Mouse (Mus musculus): ENCODE results near the gene Ttc30b. TPM values are rescaled to one million over a fixed set of nuclear protein-coding genes. Genes with fewer than 3 reads are reported as not detected.

The Ttc30b gene
- polyA plus RNA-seq, 1 experiment: 4.4 TPM

- no peaks in the 10 kb centered on the region for H3K27me3 ChIP-seq (ENCODE audit: control insufficient read depth, insufficient read depth, low read length)
- H3K36me3 ChIP-seq (ENCODE audit: control insufficient read depth, insufficient read depth, low read length): peaks cover 17% of the 10 kb centered on the region; the same call in 1 of the 2 replicates
- 98% methylated on average over 4 of the region's 4 CpGs for WGBS
- H3K4me1 ChIP-seq (replicated peaks; ENCODE audit: control insufficient read depth, insufficient read depth, low read length): peaks cover 2% of the 10 kb centered on the region; the same call in 1 of the 2 replicates
- H3K4me3 ChIP-seq (ENCODE audit: control insufficient read depth, insufficient read depth, low read length): no peak overlapping the region
- no peak for TF ChIP-seq CTCF (IDR thresholded peaks at IDR 0.05; ENCODE audit: borderline replicate concordance, control insufficient read depth, extremely low read depth, insufficient read depth, low read length, poor library complexity)
- TF ChIP-seq POLR2A (IDR thresholded peaks at IDR 0.05; ENCODE audit: control insufficient read depth, extremely low read depth, insufficient read depth, low read length, poor library complexity): no peak
- no peak overlapping the region for H3K27ac ChIP-seq (ENCODE audit: control insufficient read depth, insufficient read depth, low read length)
- DNase-seq: no peak
These were observed 14.5 kb downstream of the Ttc30b start for GRCm38 (mm10) chr2:75923807-75924340.

- no peak for DNase-seq
- no peak overlapping the region for H3K27ac ChIP-seq (ENCODE audit: control insufficient read depth, insufficient read depth, low read length)
- 76% methylated on average over 3 of the region's 3 CpGs for WGBS
- no peaks in the 10 kb centered on the region for H3K27me3 ChIP-seq (ENCODE audit: control insufficient read depth, insufficient read depth, low read length)
- H3K4me3 ChIP-seq (ENCODE audit: control insufficient read depth, insufficient read depth, low read length): no peak overlapping the region
- no peaks in the 10 kb centered on the region for H3K4me1 ChIP-seq (replicated peaks; ENCODE audit: control insufficient read depth, insufficient read depth, low read length)
- no peak for TF ChIP-seq POLR2A (IDR thresholded peaks at IDR 0.05; ENCODE audit: control insufficient read depth, extremely low read depth, insufficient read depth, low read length, poor library complexity)
- no peak for TF ChIP-seq CTCF (IDR thresholded peaks at IDR 0.05; ENCODE audit: borderline replicate concordance, control insufficient read depth, extremely low read depth, insufficient read depth, low read length, poor library complexity)
- H3K36me3 ChIP-seq (ENCODE audit: control insufficient read depth, insufficient read depth, low read length): peaks cover 20% of the 10 kb centered on the region
These were observed 23.3 kb downstream of the Ttc30b start for GRCm38 (mm10) chr2:75915040-75915439.

- Histone ChIP-seq H3K27ac (ENCODE audit: control insufficient read depth, insufficient read depth, low read length) (peak overlapping the region; percentile 51; the same call in 1 of the 2 replicates), H3K36me3 (ENCODE audit: control insufficient read depth, insufficient read depth, low read length) (peaks cover 29% of the 10 kb centered on the region), H3K4me1 (replicated peaks; ENCODE audit: control insufficient read depth, insufficient read depth, low read length) (peaks cover 3% of the 10 kb centered on the region), H3K4me3 (ENCODE audit: control insufficient read depth, insufficient read depth, low read length) (no peak overlapping the region), H3K27me3 (ENCODE audit: control insufficient read depth, insufficient read depth, low read length) (no peaks in the 10 kb centered on the region)
- TF ChIP-seq CTCF (IDR thresholded peaks at IDR 0.05; ENCODE audit: borderline replicate concordance, control insufficient read depth, extremely low read depth, insufficient read depth, low read length, poor library complexity): no peak
- no peak for TF ChIP-seq POLR2A (IDR thresholded peaks at IDR 0.05; ENCODE audit: control insufficient read depth, extremely low read depth, insufficient read depth, low read length, poor library complexity)
- no peak for DNase-seq
- WGBS: 49% methylated on average over 1 of the region's 1 CpGs
These were observed 31.2 kb downstream of the Ttc30b start for GRCm38 (mm10) chr2:75907142-75907541.

GRCm38 (mm10) chr2:75901869-75902268, 36.5 kb downstream of the Ttc30b start:
- Histone ChIP-seq H3K27ac (ENCODE audit: control insufficient read depth, insufficient read depth, low read length) (no peak overlapping the region), H3K4me1 (replicated peaks; ENCODE audit: control insufficient read depth, insufficient read depth, low read length) (peaks cover 1% of the 10 kb centered on the region), H3K36me3 (ENCODE audit: control insufficient read depth, insufficient read depth, low read length) (peaks cover 12% of the 10 kb centered on the region; the same call in 1 of the 2 replicates), H3K27me3 (ENCODE audit: control insufficient read depth, insufficient read depth, low read length) (no peaks in the 10 kb centered on the region), H3K4me3 (ENCODE audit: control insufficient read depth, insufficient read depth, low read length) (no peak overlapping the region)
- no peak for DNase-seq
- WGBS: 94% methylated on average over 9 of the region's 9 CpGs
- TF ChIP-seq CTCF (IDR thresholded peaks at IDR 0.05; ENCODE audit: borderline replicate concordance, control insufficient read depth, extremely low read depth, insufficient read depth, low read length, poor library complexity) (no peak), POLR2A (IDR thresholded peaks at IDR 0.05; ENCODE audit: control insufficient read depth, extremely low read depth, insufficient read depth, low read length, poor library complexity) (no peak)

- no peaks in the 10 kb centered on the region for H3K4me1 ChIP-seq (replicated peaks; ENCODE audit: control insufficient read depth, insufficient read depth, low read length)
- TF ChIP-seq CTCF (IDR thresholded peaks at IDR 0.05; ENCODE audit: borderline replicate concordance, control insufficient read depth, extremely low read depth, insufficient read depth, low read length, poor library complexity): no peak
- TF ChIP-seq POLR2A (IDR thresholded peaks at IDR 0.05; ENCODE audit: control insufficient read depth, extremely low read depth, insufficient read depth, low read length, poor library complexity): no peak
- no peak overlapping the region for H3K4me3 ChIP-seq (ENCODE audit: control insufficient read depth, insufficient read depth, low read length)
- no peak for DNase-seq
- peaks cover 13% of the 10 kb centered on the region for H3K36me3 ChIP-seq (ENCODE audit: control insufficient read depth, insufficient read depth, low read length)
- H3K27ac ChIP-seq (ENCODE audit: control insufficient read depth, insufficient read depth, low read length): no peak overlapping the region
- no peaks in the 10 kb centered on the region for H3K27me3 ChIP-seq (ENCODE audit: control insufficient read depth, insufficient read depth, low read length)
- 100% methylated on average over 1 of the region's 1 CpGs for WGBS
These were observed 38.1 kb downstream of the Ttc30b start for GRCm38 (mm10) chr2:75900281-75900680.

- TF ChIP-seq CTCF (IDR thresholded peaks at IDR 0.05; ENCODE audit: borderline replicate concordance, control insufficient read depth, extremely low read depth, insufficient read depth, low read length, poor library complexity) (no peak), POLR2A (IDR thresholded peaks at IDR 0.05; ENCODE audit: control insufficient read depth, extremely low read depth, insufficient read depth, low read length, poor library complexity) (no peak)
- DNase-seq: no peak
- H3K27ac ChIP-seq (ENCODE audit: control insufficient read depth, insufficient read depth, low read length): no peak overlapping the region
- whole genome bisulfite sequencing: 94% methylated on average over 5 of the region's 5 CpGs
- no peaks in the 10 kb centered on the region for H3K27me3 ChIP-seq (ENCODE audit: control insufficient read depth, insufficient read depth, low read length)
- peaks cover 3% of the 10 kb centered on the region for H3K36me3 ChIP-seq (ENCODE audit: control insufficient read depth, insufficient read depth, low read length)
- no peak overlapping the region for H3K4me3 ChIP-seq (ENCODE audit: control insufficient read depth, insufficient read depth, low read length)
- H3K4me1 ChIP-seq (replicated peaks; ENCODE audit: control insufficient read depth, insufficient read depth, low read length): no peaks in the 10 kb centered on the region
These were observed 42.7 kb downstream of the Ttc30b start for GRCm38 (mm10) chr2:75895711-75896110.

- TF ChIP-seq POLR2A (IDR thresholded peaks at IDR 0.05; ENCODE audit: control insufficient read depth, extremely low read depth, insufficient read depth, low read length, poor library complexity): no peak
- no peak for TF ChIP-seq CTCF (IDR thresholded peaks at IDR 0.05; ENCODE audit: borderline replicate concordance, control insufficient read depth, extremely low read depth, insufficient read depth, low read length, poor library complexity)
- Histone ChIP-seq H3K4me1 (replicated peaks; ENCODE audit: control insufficient read depth, insufficient read depth, low read length) (no peaks in the 10 kb centered on the region), H3K36me3 (ENCODE audit: control insufficient read depth, insufficient read depth, low read length) (peaks cover 9% of the 10 kb centered on the region), H3K27ac (ENCODE audit: control insufficient read depth, insufficient read depth, low read length) (no peak overlapping the region), H3K27me3 (ENCODE audit: control insufficient read depth, insufficient read depth, low read length) (no peaks in the 10 kb centered on the region), H3K4me3 (ENCODE audit: control insufficient read depth, insufficient read depth, low read length) (no peak overlapping the region)
- DNase-seq: no peak
- 39% methylated on average over 4 of the region's 4 CpGs for WGBS
These were observed 46.4 kb downstream of the Ttc30b start for GRCm38 (mm10) chr2:75891981-75892380.

Other genes with a start within 250 kb of the Ttc30b start
- 38.4 and 42.2 TPM in 2 replicates for gene Nfe2l2, start 233.9 kb downstream of the Ttc30b start, polyA plus RNA-seq (2012; rRNA removed)
- 9.8 and 10.2 TPM in 2 replicates for gene Agps, start 106.4 kb downstream of the Ttc30b start, polyA plus RNA-seq (2012; rRNA removed)
- gene Ttc30a2, start 39.6 kb upstream of the Ttc30b start, polyA plus RNA-seq (2012; rRNA removed): 0.19 and 0.24 TPM in 2 replicates
- gene Ttc30a1, start 43.4 kb upstream of the Ttc30b start, polyA plus RNA-seq (2012; rRNA removed): 3.5 and 3.8 TPM in 2 replicates